Mouse (Mus musculus) G1E-ER4 (cell line): Measurements from ENCODE around the gene Wdr66. TPM values are rescaled to one million over a fixed set of nuclear protein-coding genes. Genes with fewer than 3 reads are reported as not detected.

Experiments used
- GATA1 ChIP-seq: IDR thresholded peaks from one replicate; pipeline ENCODE4 v1.8.0; 2012; ENCODE audit warnings: low read length, inconsistent platforms
- polyA plus RNA-seq: library from polyadenylated mRNA; stranded (reverse); fragments of >175 nt; gene quantifications from 2 replicates; pipeline ENCODE4 v1.2.3, GENCODE M21; 2012

Gene Wdr66
- polyA plus RNA-seq, 1 experiment, result 0.01 TPM

DNA sequence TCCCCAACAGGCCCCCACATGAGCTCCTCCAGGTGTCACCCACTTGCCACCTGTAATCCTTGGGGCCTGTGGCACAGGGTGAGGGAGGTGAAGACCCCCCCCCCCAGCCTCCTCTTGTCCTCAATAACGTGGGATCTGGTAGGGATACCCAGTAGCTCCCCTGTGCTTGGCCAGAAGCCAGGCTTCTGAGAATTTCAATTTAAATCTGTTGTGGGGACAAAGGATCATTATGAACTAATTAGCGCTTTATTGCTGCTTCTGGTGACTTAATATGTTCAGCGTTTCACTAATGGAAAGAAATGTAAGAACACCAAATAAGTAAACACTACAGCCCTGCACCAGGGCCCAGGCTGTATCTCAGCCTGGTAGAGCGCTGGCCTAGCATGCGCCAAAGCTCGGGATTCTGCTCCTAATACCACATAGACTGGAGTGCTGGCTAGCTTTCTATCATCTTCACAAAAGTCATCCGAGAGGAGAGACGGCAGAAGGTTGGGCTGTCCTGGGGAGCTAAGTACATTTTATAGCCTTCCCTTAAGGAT lies 48.7 kb downstream of the Wdr66 start:
- no peak for TF ChIP-seq GATA1

DNA sequence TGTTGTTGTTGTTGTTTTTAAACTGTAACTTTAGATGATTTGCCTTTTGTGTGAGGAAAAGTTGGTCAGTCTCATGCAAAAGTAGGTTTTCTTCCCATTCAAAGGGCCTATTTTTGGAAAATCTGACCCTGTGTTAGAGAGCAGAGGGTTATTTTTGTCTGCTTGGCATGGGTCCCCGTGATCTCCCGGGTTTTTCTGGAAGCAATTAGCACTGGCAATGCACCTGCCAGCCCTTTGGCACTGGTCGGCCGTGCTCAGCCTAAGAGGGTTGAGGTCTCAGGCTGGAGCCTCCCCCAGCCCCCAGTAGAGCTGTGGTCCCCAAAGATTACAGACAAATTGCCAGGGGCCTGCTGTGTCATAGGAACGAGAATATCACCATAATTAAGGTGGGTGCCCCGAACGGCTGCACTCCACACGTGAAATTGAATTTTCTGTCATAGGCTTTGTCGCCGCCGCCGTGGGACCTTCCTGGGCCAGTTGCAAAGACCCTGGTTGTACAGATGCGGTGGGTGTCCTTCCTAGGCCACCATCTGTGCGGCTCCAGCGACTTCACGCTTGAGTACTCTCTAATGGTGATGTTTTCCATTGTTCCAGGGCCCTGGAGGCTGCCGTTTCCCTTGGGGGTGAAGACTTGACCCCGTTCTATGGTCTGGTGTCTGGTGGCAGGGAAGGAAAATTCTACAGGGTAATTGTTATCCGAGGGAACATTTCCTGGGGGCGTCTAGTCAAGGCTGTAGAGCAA lies 50.0 kb downstream of the Wdr66 start:
- no peak for TF ChIP-seq GATA1

- no peak for TF ChIP-seq GATA1
Measured at GRCm38 (mm10) chr5:123307630-123308282, 55.9 kb downstream of the Wdr66 start.

- TF ChIP-seq GATA1, result no peak
Measured at GRCm38 (mm10) chr5:123309816-123310215, 57.9 kb downstream of the Wdr66 start.

GRCm38 (mm10) chr5:123310221-123310620 lies 58.3 kb downstream of the Wdr66 start:
- TF ChIP-seq GATA1, result no peak

DNA sequence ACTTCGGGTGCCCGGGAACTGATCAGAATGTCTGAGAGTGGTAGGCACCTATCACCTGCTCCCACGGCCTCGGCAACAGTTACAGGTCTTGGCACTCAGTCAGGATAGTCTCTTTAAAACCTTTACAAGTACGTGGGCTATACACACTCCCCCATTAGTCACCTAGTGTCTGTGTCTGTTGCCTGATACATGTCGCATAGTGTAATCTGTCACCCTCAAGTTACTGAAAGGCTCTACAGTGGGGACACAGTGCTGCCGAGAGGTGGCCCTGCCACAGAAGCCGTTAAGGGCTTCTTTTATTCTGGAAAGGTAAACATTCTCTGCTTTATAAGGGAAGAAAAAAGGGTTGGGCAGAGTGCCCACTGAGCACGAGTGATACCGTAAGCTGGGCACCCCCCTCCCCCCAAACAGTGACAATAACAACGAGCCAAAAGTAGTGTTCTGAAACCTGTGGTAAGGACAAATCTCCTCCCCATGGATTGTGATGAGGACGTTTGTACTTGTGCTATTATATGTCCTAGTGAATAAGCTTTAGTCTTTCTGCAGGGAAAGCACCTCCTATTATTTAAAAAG lies 61.2 kb downstream of the Wdr66 start:
- no peak for TF ChIP-seq GATA1

DNA sequence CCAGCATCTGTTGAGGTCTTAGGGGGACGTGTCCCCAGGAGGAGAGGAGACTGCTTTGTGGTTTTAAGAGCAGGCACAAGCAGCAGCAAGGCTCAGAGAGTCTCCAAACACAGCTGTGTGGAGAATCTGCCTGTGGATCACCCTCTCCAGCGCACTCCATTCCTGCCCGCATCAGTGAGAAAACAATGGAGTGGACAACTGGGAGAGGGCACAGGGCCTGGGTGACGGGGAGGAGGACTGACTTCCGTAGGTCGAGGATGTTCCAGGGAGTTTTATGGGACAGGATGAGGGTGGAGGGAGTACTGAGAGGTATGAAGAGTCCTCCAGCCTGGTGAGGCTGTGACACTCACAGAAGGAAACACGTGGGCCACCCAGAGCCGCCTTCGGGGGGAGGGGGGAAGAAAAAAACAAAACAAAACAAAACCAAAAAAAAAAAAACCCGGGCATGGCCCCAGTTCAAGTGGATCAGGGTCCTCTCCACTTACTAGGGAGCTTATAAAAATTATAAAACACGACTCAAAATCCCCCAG lies 62.0 kb downstream of the Wdr66 start:
- no peak for TF ChIP-seq GATA1

DNA sequence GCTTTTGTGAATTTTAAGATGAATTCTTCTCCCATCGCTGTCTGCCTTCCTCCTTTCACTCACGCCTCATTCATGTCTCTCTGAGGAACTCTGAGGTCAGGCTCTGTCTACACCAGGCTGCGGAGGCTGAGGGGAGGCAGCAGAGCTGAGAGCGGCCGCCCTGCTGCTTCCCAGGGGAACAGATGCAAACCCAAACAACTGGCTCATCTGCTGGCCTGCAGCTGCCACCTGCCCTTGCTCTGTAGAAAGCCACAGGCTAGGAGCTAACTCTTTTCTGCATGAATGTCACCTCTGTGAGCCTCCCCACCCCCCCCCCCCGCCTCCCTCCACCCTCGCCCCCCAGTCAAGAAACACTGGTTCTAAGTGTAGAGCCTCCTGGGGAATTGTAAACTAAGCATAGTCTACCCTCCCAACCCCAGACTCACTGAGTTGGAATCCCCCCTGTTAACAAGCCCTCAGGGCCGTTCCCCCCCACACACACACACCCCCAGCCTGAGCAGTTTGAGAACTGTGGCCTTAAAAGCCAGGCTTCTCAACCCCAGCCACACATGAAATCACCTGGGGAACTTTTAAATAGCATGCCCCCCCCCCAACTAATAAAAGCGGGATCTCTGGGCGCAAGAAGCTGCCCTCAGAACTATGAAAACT lies 63.4 kb downstream of the Wdr66 start:
- no peak for TF ChIP-seq GATA1

DNA sequence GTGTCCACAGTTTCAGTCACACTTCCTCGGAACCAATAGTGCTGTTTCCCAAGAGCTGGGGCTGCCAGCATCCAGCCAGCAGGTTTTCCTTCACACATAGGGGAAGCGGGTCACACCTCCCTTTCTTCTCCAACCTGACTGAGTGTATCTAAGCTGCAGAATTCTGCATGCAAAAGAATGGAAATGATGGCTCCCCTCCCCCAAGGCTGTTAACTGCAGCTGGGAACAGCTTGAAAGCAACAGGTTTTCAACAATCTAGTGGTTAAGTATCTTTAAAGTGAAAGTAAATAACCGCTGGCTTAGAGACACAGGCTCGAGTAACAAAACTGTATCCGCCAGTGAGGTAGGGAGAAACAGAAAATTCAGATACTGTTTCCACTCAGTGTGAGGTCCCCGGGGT lies 66.1 kb downstream of the Wdr66 start:
- no peak for TF ChIP-seq GATA1

- TF ChIP-seq GATA1, result no peak
Measured at GRCm38 (mm10) chr5:123320136-123320535, 68.2 kb downstream of the Wdr66 start.

DNA sequence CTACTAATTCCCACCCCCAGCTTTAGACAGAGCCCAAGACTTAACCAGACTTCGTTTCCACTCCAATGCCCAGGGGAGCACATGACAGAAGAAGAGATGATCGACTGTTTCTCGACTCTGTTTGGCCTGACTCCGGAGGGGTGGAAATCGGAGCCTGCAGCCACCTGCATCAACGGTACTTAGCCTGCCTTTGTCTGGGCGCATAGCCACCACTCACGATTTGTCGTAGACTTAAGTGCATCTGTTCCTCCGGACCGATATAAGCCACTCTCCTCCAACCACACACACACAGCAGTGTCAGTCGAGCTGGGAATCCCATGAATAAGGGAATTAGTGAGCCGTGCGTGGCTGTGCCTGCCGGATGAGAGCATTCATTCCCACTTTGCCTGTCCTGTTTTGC lies 72.3 kb downstream of the Wdr66 start:
- no peak for TF ChIP-seq GATA1

- no peak for TF ChIP-seq GATA1
Measured at GRCm38 (mm10) chr5:123326006-123326750, 74.3 kb downstream of the Wdr66 start.

- TF ChIP-seq GATA1, result no peak
Measured at GRCm38 (mm10) chr5:123326751-123327148, 74.8 kb downstream of the Wdr66 start.

DNA sequence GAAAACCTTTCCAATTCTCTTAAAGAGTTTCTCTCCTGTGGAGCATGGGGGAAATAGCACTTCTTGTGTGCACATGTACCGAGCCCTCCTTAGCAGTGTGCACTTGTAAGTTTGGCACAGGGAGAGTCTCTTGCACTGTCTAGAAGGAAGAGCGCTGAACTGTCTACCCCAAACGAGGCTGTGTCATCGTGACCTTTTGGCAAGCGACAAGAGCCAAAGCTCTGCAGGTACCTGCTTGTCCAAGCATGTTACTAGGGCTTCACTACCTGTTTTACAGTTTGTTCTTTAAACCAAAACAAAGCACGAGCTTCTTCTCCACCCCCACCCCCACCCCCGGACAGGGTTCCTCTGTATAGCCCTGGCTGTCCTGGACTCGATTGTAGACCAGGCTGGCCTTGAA lies 75.8 kb downstream of the Wdr66 start:
- no peak for TF ChIP-seq GATA1

DNA sequence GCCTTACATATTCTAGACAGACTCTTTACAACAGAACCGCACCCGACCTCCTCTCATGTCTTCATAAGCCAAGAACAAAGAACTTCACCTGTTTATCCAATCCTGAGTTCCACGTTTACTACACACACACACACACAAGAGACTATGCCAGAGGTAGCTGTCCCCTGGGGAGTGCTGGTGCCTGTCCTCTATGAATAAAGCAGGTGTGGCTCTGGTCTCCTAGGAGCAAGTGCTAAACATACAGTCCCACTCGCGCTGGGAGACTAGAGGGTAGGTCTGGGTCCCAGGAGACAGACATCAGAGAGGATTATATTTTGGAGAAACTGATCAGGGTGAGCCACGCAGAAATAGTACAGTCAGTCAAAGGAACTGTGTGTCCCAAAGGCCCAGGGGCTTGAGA lies 81.7 kb downstream of the Wdr66 start:
- no peak for TF ChIP-seq GATA1
